In genomic region chr12:100187756-100188430, GRCm38 (mm10) we compare ENCODE assay signal across 8 mouse cellular contexts. TPM values are rescaled to one million over a fixed set of nuclear protein-coding genes. Genes with fewer than 3 reads are reported as not detected.
DNase-seq lines count a peak whose midpoint lies in the region; ATAC-seq lines count a peak whose summit lies in the region.

No protein-coding gene starts in this region.

- peaks cover 55% of the 10 kb centered on the region for H3K4me1 ChIP-seq in megakaryocyte, embryonic 14.5 days
- H3K4me1 ChIP-seq in heart, embryonic 13.5 days, result peaks cover 20% of the 10 kb centered on the region
- peaks cover 32% of the 10 kb centered on the region for H3K4me1 ChIP-seq in midbrain, embryonic 10.5 days

- H3K36me3 ChIP-seq in megakaryocyte, embryonic 14.5 days (replicated peaks; ENCODE audit: low read length), result peaks cover 4% of the 10 kb centered on the region
- H3K36me3 ChIP-seq in heart, embryonic 13.5 days, result no peaks in the 10 kb centered on the region
- no peaks in the 10 kb centered on the region for H3K36me3 ChIP-seq in midbrain, embryonic 10.5 days

- ATAC-seq in megakaryocyte, adult 5-6 weeks (ENCODE audit: poor library complexity, severe bottlenecking), result no peak
- no peak for ATAC-seq in heart, embryonic 13.5 days (ENCODE audit: extremely low read depth, insufficient number of reproducible peaks, low FRiP score, low TSS enrichment)
- no peak for ATAC-seq in erythroid progenitor cell, adult 5-6 weeks (replicated peaks; ENCODE audit: low FRiP score, poor library complexity, severe bottlenecking)

- H3K4me2 ChIP-seq in heart, embryonic 13.5 days, result peak overlapping the region; percentile 88

- peak; percentile 12 to 37 for DNase-seq in adrenal gland, postnatal 36 days
- DNase-seq in kidney, postnatal 14 days, result peak; percentile 58
- DNase-seq in midbrain, embryonic 10.5 days (ENCODE audit: low spot score), result no peak
- DNase-seq in natural killer cell, adult 2 months (ENCODE audit: low spot score in 2 of 2), result no peak

- H3K27ac ChIP-seq in heart, embryonic 13.5 days (replicated peaks), result peak overlapping the region; percentile 92
- H3K27ac ChIP-seq in midbrain, embryonic 10.5 days (replicated peaks), result peak overlapping the region; percentile 97

- WGBS in heart, embryonic 13.5 days, result 2% methylated on average over 29 of the region's 29 CpGs
- 1% methylated on average over 29 of the region's 29 CpGs for WGBS in midbrain, embryonic 10.5 days

- no peaks in the 10 kb centered on the region for H3K27me3 ChIP-seq in megakaryocyte, embryonic 14.5 days (replicated peaks)
- no peaks in the 10 kb centered on the region for H3K27me3 ChIP-seq in heart, embryonic 13.5 days (replicated peaks)
- no peaks in the 10 kb centered on the region for H3K27me3 ChIP-seq in midbrain, embryonic 10.5 days (ENCODE audit: low read depth, poor library complexity, severe bottlenecking)

- H3K4me3 ChIP-seq in megakaryocyte, embryonic 14.5 days (replicated peaks), result peak overlapping the region; percentile 96
- H3K4me3 ChIP-seq in heart, embryonic 13.5 days, result peak overlapping the region; percentile 70
- H3K4me3 ChIP-seq in midbrain, embryonic 10.5 days, result peak overlapping the region; percentile 72

- peak overlapping the region; percentile 84 for H3K9ac ChIP-seq in heart, embryonic 13.5 days

- peaks cover 5% of the 10 kb centered on the region for H3K9me3 ChIP-seq in megakaryocyte, embryonic 14.5 days
- H3K9me3 ChIP-seq in heart, embryonic 13.5 days, result 0 out of 2 replicates have a peak, but pooled peaks cover 1% of the 10 kb centered on the region
- H3K9me3 ChIP-seq in midbrain, embryonic 10.5 days (replicated peaks), result 0 out of 2 replicates have a peak, but pooled peaks cover 2% of the 10 kb centered on the region

RNA-seq across cellular contexts. Expression of gene Calm1, which starts 11.3 kb away (rescaled TPM):
- 932 and 1,228 TPM in 2 replicates for polyA plus RNA-seq in megakaryocyte, embryonic 14.5 days (2012; ENCODE audit: insufficient read depth, low replicate concordance)
- total RNA-seq in megakaryocyte, adult 5-6 weeks (2015), result 717 and 805 TPM in 2 replicates
- 1,003 and 1,237 TPM in 2 replicates for total RNA-seq in megakaryocyte, adult 5-6 weeks (2017)
- total RNA-seq in adrenal gland, postnatal 36 days (2021), result 100 to 1,000 TPM; 361 to 418 TPM
- 821 and 849 TPM in 2 replicates for polyA plus RNA-seq in heart, embryonic 13.5 days (2015; fragmentation: Nextera tagmentation; extraction: Ambion mirVana)
- polyA plus RNA-seq in midbrain, embryonic 10.5 days (2016; fragmentation: Nextera tagmentation; extraction: Ambion mirVana), result 1,473 and 1,491 TPM in 2 replicates
- 96.0 and 222 TPM in 2 replicates for total RNA-seq in erythroid progenitor cell, adult 5-6 weeks (2015; ENCODE audit: low replicate concordance)
- total RNA-seq in erythroid progenitor cell, adult 5-6 weeks (2017; ENCODE audit: low replicate concordance), result 92.8 and 101 TPM in 2 replicates

RNA-seq across cellular contexts. Expression of gene Nrde2, which starts 28.4 kb away (rescaled TPM):
- 1.5 and 4.5 TPM in 2 replicates for polyA plus RNA-seq in megakaryocyte, embryonic 14.5 days (2012; ENCODE audit: insufficient read depth, low replicate concordance)
- total RNA-seq in megakaryocyte, adult 5-6 weeks (2015), result 3.3 and 8.2 TPM in 2 replicates
- 20.4 and 25.9 TPM in 2 replicates for total RNA-seq in megakaryocyte, adult 5-6 weeks (2017)
- 10 to 100 TPM; 11.6 to 20.2 TPM for total RNA-seq in adrenal gland, postnatal 36 days (2021)
- polyA plus RNA-seq in heart, embryonic 13.5 days (2015; fragmentation: Nextera tagmentation; extraction: Ambion mirVana), result 7.8 and 8.9 TPM in 2 replicates
- 14.1 and 15.1 TPM in 2 replicates for polyA plus RNA-seq in midbrain, embryonic 10.5 days (2016; fragmentation: Nextera tagmentation; extraction: Ambion mirVana)
- 1.4 and 10.1 TPM in 2 replicates for total RNA-seq in erythroid progenitor cell, adult 5-6 weeks (2015; ENCODE audit: low replicate concordance)
- 4.8 and 11.3 TPM in 2 replicates for total RNA-seq in erythroid progenitor cell, adult 5-6 weeks (2017; ENCODE audit: low replicate concordance)

Comparison
In these comparisons a context has a peak if more than half of its experiments do, and no peak if none do; other contexts are left out.
1. DNase-seq: peak in adrenal gland, postnatal 36 days (2 of 2) and kidney, postnatal 14 days (single experiment); none in midbrain, embryonic 10.5 days (single experiment) and natural killer cell, adult 2 months (0 of 2).
2. Peak in every context shown above with its lines, with median percentiles within 50 percentile points of each other: H3K4me3 ChIP-seq.